In the genomic region with DNA sequence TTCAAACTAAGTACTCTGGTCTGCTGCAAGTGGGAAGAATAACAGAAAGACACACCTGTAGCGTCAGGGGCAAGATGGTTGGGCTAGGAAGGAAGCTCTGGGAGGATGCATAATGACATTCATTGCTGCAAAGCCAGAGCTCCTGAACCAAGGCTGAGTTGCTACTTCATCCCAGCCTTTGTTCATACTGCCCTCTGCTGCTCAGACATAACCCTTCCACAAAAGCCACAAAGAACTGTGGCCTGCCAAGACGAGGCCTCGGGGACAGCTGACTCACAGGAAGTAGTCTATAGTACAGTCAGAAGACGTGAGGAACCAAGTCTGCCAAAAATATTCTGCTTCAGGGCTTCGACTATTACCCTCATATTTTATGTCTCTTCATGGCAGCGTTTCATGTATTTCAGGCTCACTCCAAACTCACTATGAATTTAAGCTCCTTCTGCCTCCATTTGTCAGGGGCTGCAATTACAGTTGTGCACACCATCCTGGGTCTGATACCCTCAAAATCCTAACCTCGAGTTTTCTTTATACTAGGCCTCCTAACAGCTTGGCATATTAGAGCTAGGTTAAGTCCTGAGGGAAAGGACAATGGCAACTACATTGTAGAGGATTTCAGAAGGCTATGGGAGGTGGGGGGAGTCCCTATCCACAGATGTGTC, we compare ENCODE assay signal across 8 mouse cellular contexts. TPM values are rescaled to one million over a fixed set of nuclear protein-coding genes. Genes with fewer than 3 reads are reported as not detected.
DNase-seq lines count a peak whose midpoint lies in the region; ATAC-seq and TF ChIP-seq lines count a peak whose summit lies in the region.

No protein-coding gene starts in this region.

- H3K4me3 ChIP-seq in ES-Bruce4 (ENCODE audit: low read depth, low read length) = no peak overlapping the region
- no peak overlapping the region for H3K4me3 ChIP-seq in forebrain, postnatal 0 days (ENCODE audit: low read depth, low read length)
- H3K4me3 ChIP-seq in neural tube, embryonic 15.5 days (replicated peaks) = no peak overlapping the region

- no peak overlapping the region for H3K9ac ChIP-seq in ES-Bruce4 (ENCODE audit: low read depth, poor library complexity, severe bottlenecking)
- no peak overlapping the region for H3K9ac ChIP-seq in forebrain, postnatal 0 days
- no peak overlapping the region for H3K9ac ChIP-seq in neural tube, embryonic 15.5 days (replicated peaks)

- TF ChIP-seq CTCF in ES-Bruce4 (IDR thresholded peaks at IDR 0.05; ENCODE audit: low read depth, low read length) = peak; percentile 60
- peak; percentile 73 for TF ChIP-seq CTCF in forebrain, postnatal 0 days (IDR thresholded peaks at IDR 0.05; ENCODE audit: low read depth)

- peak; percentile 64 to 73 for DNase-seq in cerebellum, adult 18-20 months
- DNase-seq in forebrain, postnatal 0 days = peak; percentile 65
- DNase-seq in heart, postnatal 36 days = peak; percentile 68 to 74
- peak; percentile 58 to 79 for DNase-seq in layer of hippocampus, adult 18-20 months (ENCODE audit: low spot score in 2 of 2)
- peak; percentile 68 to 69 for DNase-seq in lung, adult 18-20 months
- DNase-seq in testis, postnatal 14 days (ENCODE audit: low spot score) = peak; percentile 50

- no peak for TF ChIP-seq POLR2A in ES-Bruce4 (IDR thresholded peaks at IDR 0.05; ENCODE audit: insufficient read depth, low read length)

- no peak overlapping the region for H3K27ac ChIP-seq in ES-Bruce4 (ENCODE audit: insufficient read depth, low read length)
- no peak overlapping the region for H3K27ac ChIP-seq in forebrain, postnatal 0 days (ENCODE audit: low read depth, low read length)
- H3K27ac ChIP-seq in neural tube, embryonic 15.5 days (replicated peaks) = no peak overlapping the region

- no peak for TF ChIP-seq EP300 in ES-Bruce4 (IDR thresholded peaks at IDR 0.05; ENCODE audit: insufficient read depth, low read depth, low read length)

- H3K9me3 ChIP-seq in ES-Bruce4 (replicated peaks; ENCODE audit: control insufficient read depth, insufficient read depth, low read length, poor library complexity, severe bottlenecking) = no peaks in the 10 kb centered on the region
- H3K9me3 ChIP-seq in forebrain, postnatal 0 days (ENCODE audit: low read length) = no peaks in the 10 kb centered on the region
- H3K9me3 ChIP-seq in neural tube, embryonic 15.5 days (replicated peaks) = no peaks in the 10 kb centered on the region

- H3K4me1 ChIP-seq in ES-Bruce4 (ENCODE audit: control insufficient read depth, insufficient read depth, low read length) = no peaks in the 10 kb centered on the region
- no peaks in the 10 kb centered on the region for H3K4me1 ChIP-seq in forebrain, postnatal 0 days (ENCODE audit: insufficient read depth)
- H3K4me1 ChIP-seq in neural tube, embryonic 15.5 days = no peaks in the 10 kb centered on the region

- ATAC-seq in forebrain, postnatal 0 days = peak; percentile 85
- ATAC-seq in neural tube, embryonic 15.5 days (ENCODE audit: low FRiP score) = peak; percentile 87

- H3K36me3 ChIP-seq in ES-Bruce4 (ENCODE audit: control insufficient read depth, insufficient read depth, low read length, poor library complexity, severe bottlenecking) = no peaks in the 10 kb centered on the region
- H3K36me3 ChIP-seq in forebrain, postnatal 0 days (ENCODE audit: insufficient read depth) = no peaks in the 10 kb centered on the region
- H3K36me3 ChIP-seq in neural tube, embryonic 15.5 days = peaks cover 5% of the 10 kb centered on the region; the same call in 1 of the 2 replicates

- intact Hi-C loops in heart, postnatal 36 days (cut with DNase I) = loop anchor here (1.0 to 5.0 kb wide), 6 partner anchors 39 to 609 kb away; partner anchors contain the start of gene Hsd17b7

- H3K27me3 ChIP-seq in ES-Bruce4 (ENCODE audit: control insufficient read depth, insufficient read depth, low read length, poor library complexity, severe bottlenecking) = no peaks in the 10 kb centered on the region
- no peaks in the 10 kb centered on the region for H3K27me3 ChIP-seq in forebrain, postnatal 0 days (ENCODE audit: insufficient read depth, low read length)
- no peaks in the 10 kb centered on the region for H3K27me3 ChIP-seq in neural tube, embryonic 15.5 days (replicated peaks)

- no peak overlapping the region for H3K4me2 ChIP-seq in forebrain, postnatal 0 days (ENCODE audit: low read depth)
- no peak overlapping the region for H3K4me2 ChIP-seq in neural tube, embryonic 15.5 days

- 31% methylated on average over 7 of the region's 7 CpGs for WGBS in forebrain, postnatal 0 days
- WGBS in neural tube, embryonic 15.5 days = 28% methylated on average over 7 of the region's 7 CpGs

RNA-seq across cellular contexts. Expression of gene Ddr2, which starts 25.9 kb away (rescaled TPM):
- 1.4 and 1.7 TPM in 2 replicates for polyA plus RNA-seq in ES-Bruce4 (2011; ENCODE audit: insufficient read depth, insufficient read length, low read depth, missing spikeins)
- total RNA-seq in forebrain, postnatal 0 days (2014; rRNA removed) = 5.7 and 9.7 TPM in 2 replicates
- 5.6 and 8.2 TPM in 2 replicates for polyA plus RNA-seq in forebrain, postnatal 0 days (2015; fragmentation: Nextera tagmentation; extraction: Ambion mirVana)
- total RNA-seq in heart, postnatal 36 days (2021) = 10 to 100 TPM; 21.0 to 24.2 TPM
- total RNA-seq in layer of hippocampus, adult 18-20 months (2021) = 1 to 10 TPM; 3.5 to 3.7 TPM
- polyA plus RNA-seq in neural tube, embryonic 15.5 days (2015; fragmentation: Nextera tagmentation; extraction: Ambion mirVana) = 8.4 and 10.6 TPM in 2 replicates

RNA-seq across cellular contexts. Expression of gene Uap1, which starts 38.3 kb away (rescaled TPM):
- 49.0 and 57.6 TPM in 2 replicates for polyA plus RNA-seq in ES-Bruce4 (2011; ENCODE audit: insufficient read depth, insufficient read length, low read depth, missing spikeins)
- 47.6 and 48.5 TPM in 2 replicates for total RNA-seq in forebrain, postnatal 0 days (2014; rRNA removed)
- 49.0 and 58.0 TPM in 2 replicates for polyA plus RNA-seq in forebrain, postnatal 0 days (2015; fragmentation: Nextera tagmentation; extraction: Ambion mirVana)
- total RNA-seq in heart, postnatal 36 days (2021) = 10 to 100 TPM; 52.6 to 65.2 TPM
- 10 to 100 TPM; 52.2 to 55.7 TPM for total RNA-seq in layer of hippocampus, adult 18-20 months (2021)
- polyA plus RNA-seq in neural tube, embryonic 15.5 days (2015; fragmentation: Nextera tagmentation; extraction: Ambion mirVana) = 64.4 and 65.5 TPM in 2 replicates
